Mouse (Mus musculus) CH12.LX (cell line): ENCODE results near the gene Ntrk2. TPM values are rescaled to one million over a fixed set of nuclear protein-coding genes. Genes with fewer than 3 reads are reported as not detected.

ENCODE experiments used
- DNase-seq: peaks from one replicate; pipeline ENCODE4 v3.0.0-alpha.2; 2013; ENCODE audit errors: extremely low read depth
- H3K27ac ChIP-seq: 2 replicates; pipeline ENCODE4 v1.5.1; 2012; ENCODE audit warnings: low read depth, mild to moderate bottlenecking, control low read depth, moderate library complexity; ENCODE audit not compliant: insufficient read depth
- H3K27me3 ChIP-seq: replicated peaks from 2 replicates; pipeline ENCODE3; 2012; ENCODE audit warnings: inconsistent platforms
- H3K36me3 ChIP-seq, 2 experiments: replicated peaks in 1 of 2; 2 replicates each; pipeline versions ENCODE3 to v1.6.1; 2012; ENCODE audit warnings: inconsistent platforms in 1 of 2, low read length in 1 of 2, mild to moderate bottlenecking in 1 of 2, mixed read lengths in 1 of 2, moderate library complexity in 1 of 2; ENCODE audit not compliant: control insufficient read depth in 1 of 2, insufficient read depth in 1 of 2
- H3K4me1 ChIP-seq, 2 experiments: 2 replicates each; pipeline ENCODE4 v1.6.1; 2012; ENCODE audit warnings: inconsistent platforms in 1 of 2, moderate library complexity in 1 of 2; ENCODE audit not compliant: insufficient read depth in 2 of 2, control insufficient read depth in 1 of 2
- H3K4me2 ChIP-seq: 2 replicates; pipeline ENCODE4 v1.6.1; 2012; ENCODE audit warnings: low read depth, mild to moderate bottlenecking, control low read depth; ENCODE audit not compliant: poor library complexity, insufficient read depth, severe bottlenecking
- H3K4me3 ChIP-seq, 3 experiments: fragments of 150-350 bp in 1 of 3; sonication (generic) in 1 of 3; replicated peaks in 1 of 3; 2 replicates each; pipeline versions ENCODE3 to v1.5.1; 2011 to 2012; ENCODE audit warnings: low read depth in 2 of 3, low read length in 2 of 3, mild to moderate bottlenecking in 2 of 3, moderate library complexity in 2 of 3, control low read depth in 1 of 3, improper control_type of control experiment in 1 of 3, inconsistent platforms in 1 of 3, mixed read lengths in 1 of 3; ENCODE audit not compliant: poor library complexity in 1 of 3
- H3K79me2 ChIP-seq: replicated peaks from 2 replicates; pipeline ENCODE4 v1.6.1; 2012; ENCODE audit warnings: mild to moderate bottlenecking, moderate library complexity; ENCODE audit not compliant: control insufficient read depth, poor library complexity, insufficient read depth, severe bottlenecking; ENCODE audit errors: extremely low read depth
- H3K9ac ChIP-seq: 2 replicates; pipeline ENCODE4 v1.6.1; 2012; ENCODE audit warnings: low read depth, mild to moderate bottlenecking, control low read depth, moderate library complexity; ENCODE audit not compliant: insufficient read depth
- H3K9me3 ChIP-seq: replicated peaks from 2 replicates; pipeline ENCODE3; 2012; ENCODE audit warnings: low read length, inconsistent platforms, mixed read lengths
- BHLHE40 ChIP-seq: IDR thresholded peaks from 2 replicates; pipeline ENCODE4 v1.6.1; 2011; ENCODE audit warnings: mild to moderate bottlenecking, low read depth, low read length, improper control_type of control experiment
- E2F4 ChIP-seq: IDR thresholded peaks from 2 replicates; pipeline ENCODE4 v1.6.1; 2011; ENCODE audit warnings: low read depth, low read length, improper control_type of control experiment; ENCODE audit not compliant: insufficient replicate concordance
- EP300 ChIP-seq: IDR thresholded peaks from 2 replicates; pipeline ENCODE4 v1.6.1; 2011; ENCODE audit warnings: low read length, improper control_type of control experiment
- HCFC1 ChIP-seq: IDR thresholded peaks from 2 replicates; pipeline ENCODE4 v1.6.1; 2012; ENCODE audit warnings: low read depth, mild to moderate bottlenecking, inconsistent platforms, low read length, improper control_type of control experiment
- JUN ChIP-seq: IDR thresholded peaks from 2 replicates; pipeline ENCODE4 v1.6.1; 2011; ENCODE audit warnings: low read depth, mild to moderate bottlenecking, low read length, improper control_type of control experiment, moderate library complexity; ENCODE audit not compliant: insufficient read depth
- KAT2A ChIP-seq: IDR thresholded peaks from 2 replicates; pipeline ENCODE4 v1.6.1; 2012; ENCODE audit warnings: low read length, improper control_type of control experiment, inconsistent platforms; ENCODE audit not compliant: insufficient replicate concordance
- MAX ChIP-seq: IDR thresholded peaks from 2 replicates; pipeline ENCODE4 v1.6.1; 2011; ENCODE audit warnings: low read length, improper control_type of control experiment
- MAZ ChIP-seq: IDR thresholded peaks from 2 replicates; pipeline ENCODE4 v1.6.1; 2012; ENCODE audit warnings: low read depth, mild to moderate bottlenecking, inconsistent platforms, low read length, improper control_type of control experiment, moderate library complexity
- MEF2A ChIP-seq: IDR thresholded peaks from 2 replicates; pipeline ENCODE4 v1.6.1; 2014; ENCODE audit warnings: low read depth, mild to moderate bottlenecking, inconsistent platforms, low read length, improper control_type of control experiment, borderline replicate concordance
- MXI1 ChIP-seq: IDR thresholded peaks from 2 replicates; pipeline ENCODE4 v1.6.1; 2011; ENCODE audit warnings: mild to moderate bottlenecking, low read depth, low read length, improper control_type of control experiment
- MYC ChIP-seq: IDR thresholded peaks from 2 replicates; pipeline ENCODE4 v1.6.1; 2011; ENCODE audit warnings: low read depth, mild to moderate bottlenecking, improper control_type of control experiment, low read length
- NRF1 ChIP-seq: IDR thresholded peaks from 2 replicates; pipeline ENCODE4 v1.6.1; 2014; ENCODE audit warnings: low read depth, mild to moderate bottlenecking, inconsistent platforms, low read length, improper control_type of control experiment, moderate library complexity
- PAX5 ChIP-seq: IDR thresholded peaks from 2 replicates; pipeline ENCODE4 v1.6.1; 2012; ENCODE audit warnings: low read length, inconsistent platforms, mixed read lengths
- POLR2AphosphoS2 ChIP-seq: IDR thresholded peaks from 2 replicates; pipeline ENCODE4 v1.6.1; 2011; ENCODE audit warnings: low read depth, low read length, improper control_type of control experiment
- RAD21 ChIP-seq: IDR thresholded peaks from 2 replicates; pipeline ENCODE4 v1.6.1; 2011; ENCODE audit warnings: low read depth, mild to moderate bottlenecking, low read length, improper control_type of control experiment, moderate library complexity
- RCOR1 ChIP-seq: conservative IDR thresholded peaks from 2 replicates; pipeline ENCODE4 v1.6.1; 2012; ENCODE audit warnings: low read depth, mild to moderate bottlenecking, inconsistent platforms, low read length, improper control_type of control experiment
- SIN3A ChIP-seq: IDR thresholded peaks from 2 replicates; pipeline ENCODE4 v1.6.1; 2012; ENCODE audit warnings: low read length, improper control_type of control experiment, inconsistent platforms
- TBP ChIP-seq: conservative IDR thresholded peaks from 2 replicates; pipeline ENCODE4 v1.6.1; 2011; ENCODE audit warnings: low read depth, low read length, improper control_type of control experiment
- UBTF ChIP-seq: IDR thresholded peaks from 2 replicates; pipeline ENCODE4 v1.6.1; 2012; ENCODE audit warnings: low read depth, mild to moderate bottlenecking, inconsistent platforms, low read length, improper control_type of control experiment, moderate library complexity
- USF1 ChIP-seq: IDR thresholded peaks from 2 replicates; pipeline ENCODE4 v1.6.1; 2014; ENCODE audit warnings: low read depth, mild to moderate bottlenecking, inconsistent platforms, low read length, improper control_type of control experiment
- ZC3H11A ChIP-seq: IDR thresholded peaks from 2 replicates; pipeline ENCODE4 v1.6.1; 2012; ENCODE audit warnings: low read depth, mild to moderate bottlenecking, inconsistent platforms, low read length, improper control_type of control experiment
- ZKSCAN1 ChIP-seq: IDR thresholded peaks from 2 replicates; pipeline ENCODE4 v1.6.1; 2012; ENCODE audit warnings: low read depth, inconsistent platforms, low read length, improper control_type of control experiment, borderline replicate concordance
- ZMIZ1 ChIP-seq: IDR thresholded peaks from 2 replicates; pipeline ENCODE4 v1.6.1; 2012; ENCODE audit warnings: low read depth, mild to moderate bottlenecking, inconsistent platforms, low read length, improper control_type of control experiment
- ZNF384 ChIP-seq: IDR thresholded peaks from 2 replicates; pipeline ENCODE4 v1.6.1; 2012; ENCODE audit warnings: low read depth, low read length, improper control_type of control experiment, inconsistent platforms
- dilution Hi-C: fragments of 300-500 bp; cut with MboI; formaldehyde crosslinking; loops from 2 replicates; pipeline ENCODE4 v1.14.3; 2020; ENCODE audit warnings: low sequenced_read_pairs; ENCODE audit not compliant: extremely low pct_unique_long_range_greater_than_20kb, extremely low pct_ligation_motif_present
- in situ Hi-C: fragments of 300-500 bp; cut with MboI; formaldehyde crosslinking; loops from 3 replicates; pipeline ENCODE4 v1.14.3; 2019; ENCODE audit warnings: low sequenced_read_pairs, low pct_ligation_motif_present, low pct_unique_long_range_greater_than_20kb, mixed read lengths
- polyA plus RNA-seq: library from polyadenylated mRNA; unstranded; fragments of >175 nt; gene quantifications from 2 replicates; pipeline ENCODE4 v1.2.1, GENCODE M21; 2012; ENCODE audit warnings: low read depth; ENCODE audit not compliant: insufficient read length
- total RNA-seq, 2 experiments: library from RNA; depleted of rRNA; stranded (reverse); fragments of 300-350 nt in 1 of 2; fragments of >200 nt in 1 of 2; gene quantifications; 2 replicates each; pipeline ENCODE4 v1.2.3; 2012 to 2014

The Ntrk2 gene
- total and polyA plus RNA-seq, 3 experiments = not detected

DNA sequence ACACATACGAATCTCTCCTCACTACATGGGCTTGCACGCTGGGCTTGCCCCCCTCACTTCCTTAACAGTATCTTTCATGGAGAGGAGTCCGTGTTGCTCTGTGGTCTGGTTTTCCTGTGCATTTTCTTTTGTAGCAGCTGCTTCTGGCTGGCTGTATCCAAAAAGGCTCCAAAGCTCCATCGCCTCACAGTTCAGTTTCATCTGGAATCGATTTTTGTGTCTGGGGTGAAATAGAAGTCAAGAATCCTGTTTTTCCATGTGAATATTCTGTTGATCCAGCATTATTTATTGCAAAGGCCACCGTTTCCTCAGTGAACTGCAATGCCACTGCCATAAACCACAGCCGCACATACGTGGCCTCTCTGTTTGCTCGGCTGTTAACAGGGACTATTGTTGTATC is 370.6 kb downstream of the Ntrk2 start:
- H3K4me1 ChIP-seq = no peaks in the 10 kb centered on the region
- H3K9me3 ChIP-seq = peaks cover 72% of the 10 kb centered on the region
- DNase-seq = no peak
- in situ Hi-C loops = no loop called here
- H3K27me3 ChIP-seq = no peaks in the 10 kb centered on the region
- TF ChIP-seq HCFC1 (no peak), JUN (no peak), MAX (no peak), RAD21 (no peak), ZKSCAN1 (no peak), TBP (no peak), PAX5 (no peak), ZMIZ1 (no peak), BHLHE40 (no peak), MYC (no peak), ZNF384 (no peak), EP300 (no peak), POLR2AphosphoS2 (no peak), KAT2A (no peak), UBTF (no peak)
- H3K36me3 ChIP-seq = no peaks in the 10 kb centered on the region
- H3K27ac ChIP-seq = no peak overlapping the region
- H3K4me3 ChIP-seq = no peak overlapping the region
- no peak overlapping the region for H3K4me2 ChIP-seq
- H3K9ac ChIP-seq = no peak overlapping the region
- H3K79me2 ChIP-seq = no peaks in the 10 kb centered on the region
- dilution Hi-C loops = no loop called here

DNA sequence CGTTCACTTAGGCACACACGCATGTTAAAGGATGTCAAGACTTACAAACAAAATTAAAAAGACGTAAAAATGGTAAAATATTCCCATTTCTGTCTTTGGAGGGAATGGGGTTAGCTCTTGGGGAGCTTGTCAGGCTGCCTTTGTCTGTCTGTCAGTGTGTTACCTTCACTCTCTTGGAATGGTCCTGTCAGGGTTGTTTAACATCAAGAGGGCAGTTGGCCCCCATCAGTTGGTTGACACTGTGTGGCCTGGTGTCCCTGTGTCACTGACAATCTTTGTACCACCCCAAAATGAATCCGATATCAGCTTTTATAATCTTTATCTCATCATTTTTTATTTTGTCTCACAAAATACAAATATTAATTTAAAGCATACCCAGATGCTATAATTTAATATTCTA is 373.6 kb downstream of the Ntrk2 start:
- Histone ChIP-seq H3K4me3 (no peak overlapping the region), H3K4me1 (no peaks in the 10 kb centered on the region), H3K27me3 (no peaks in the 10 kb centered on the region), H3K4me2 (no peak overlapping the region), H3K9me3 (peaks cover 63% of the 10 kb centered on the region), H3K79me2 (no peaks in the 10 kb centered on the region), H3K27ac (no peak overlapping the region), H3K9ac (no peak overlapping the region), H3K36me3 (no peaks in the 10 kb centered on the region)
- no peak for TF ChIP-seq UBTF
- TF ChIP-seq SIN3A = no peak
- no peak for TF ChIP-seq TBP
- no peak for TF ChIP-seq MXI1
- TF ChIP-seq RCOR1 = no peak
- no peak for TF ChIP-seq BHLHE40
- TF ChIP-seq MEF2A = no peak
- no peak for TF ChIP-seq MAZ
- no peak for TF ChIP-seq ZC3H11A
- no peak for TF ChIP-seq MAX
- TF ChIP-seq USF1 = no peak
- TF ChIP-seq PAX5 = no peak
- no peak for TF ChIP-seq ZMIZ1
- TF ChIP-seq E2F4 = no peak
- no peak for TF ChIP-seq POLR2AphosphoS2
- TF ChIP-seq NRF1 = no peak
- dilution Hi-C loops (no loop called here), in situ Hi-C loops (no loop called here)
- no peak for DNase-seq
